Mouse (Mus musculus) neural tube, embryonic 11.5 days (tissue): Measurements from ENCODE around the gene Fth1. TPM values are rescaled to one million over a fixed set of nuclear protein-coding genes. Genes with fewer than 3 reads are reported as not detected.

Experiments used
- ATAC-seq: fragments of 200-750 bp; cut with Nextera tagmentation; 2 replicates; pipeline ENCODE4 v1.8.0; 2017; ENCODE audit warnings: moderate number of reproducible peaks, mild to moderate bottlenecking, moderate TSS enrichment, moderate library complexity; ENCODE audit not compliant: insufficient read depth, low FRiP score, low TSS enrichment
- DNase-seq: peaks from one replicate; pipeline ENCODE4 v3.0.0-alpha.2; 2015; ENCODE audit warnings: low spot score
- H3K27ac ChIP-seq: fragments of 300-500 bp; sonication (generic); 2 replicates; pipeline ENCODE4 v1.5.1; 2014; ENCODE audit warnings: low read depth, mild to moderate bottlenecking, low read length
- H3K27me3 ChIP-seq: fragments of 300-500 bp; sonication (generic); 2 replicates; pipeline ENCODE4 v1.6.1; 2014; ENCODE audit warnings: mild to moderate bottlenecking, low read length, mixed read lengths; ENCODE audit not compliant: control insufficient read depth, insufficient read depth
- H3K36me3 ChIP-seq: fragments of 300-500 bp; sonication (generic); 2 replicates; pipeline ENCODE4 v1.6.1; 2014; ENCODE audit warnings: mild to moderate bottlenecking, low read length, moderate library complexity, mixed read lengths; ENCODE audit not compliant: control insufficient read depth, insufficient read depth
- H3K4me1 ChIP-seq: fragments of 300-500 bp; sonication (generic); 2 replicates; pipeline ENCODE4 v1.6.1; 2014; ENCODE audit warnings: low read length, mixed read lengths; ENCODE audit not compliant: control insufficient read depth, insufficient read depth
- H3K4me2 ChIP-seq: fragments of 300-500 bp; sonication (generic); 2 replicates; pipeline ENCODE4 v1.6.1; 2014; ENCODE audit warnings: low read depth, mild to moderate bottlenecking, moderate library complexity
- H3K4me3 ChIP-seq: fragments of 300-500 bp; sonication (generic); 2 replicates; pipeline ENCODE4 v1.5.1; 2014; ENCODE audit warnings: low read depth, low read length
- H3K9ac ChIP-seq: fragments of 300-500 bp; sonication (generic); 2 replicates; pipeline ENCODE4 v1.6.1; 2014; ENCODE audit warnings: mild to moderate bottlenecking, low read length
- H3K9me3 ChIP-seq: fragments of 300-500 bp; sonication (generic); 2 replicates; pipeline ENCODE4 v1.6.1; 2016; ENCODE audit warnings: low read length; ENCODE audit not compliant: control insufficient read depth
- WGBS: fragments of 180-500 bp; shearing (Covaris S2); extraction: QIAGEN DNeasy Blood & Tissue Kit; methylation state at CpG from one replicate; pipeline ENCODE4 v1.1.7; 2014; 5-methylcytosine and 5-hydroxymethylcytosine counted together
- polyA plus RNA-seq: library from polyadenylated mRNA; unstranded; fragments of >200 nt; fragmentation: Nextera tagmentation; extraction: Ambion mirVana; gene quantifications from 2 replicates; pipeline ENCODE4 v1.2.1, GENCODE M21; 2014

Gene Fth1
- polyA plus RNA-seq, 1 experiment from 2014 or later = 1,187 TPM

GRCm38 (mm10) chr19:9997204-9998062, 17.0 kb downstream of the Fth1 start:
- no peaks in the 10 kb centered on the region for H3K4me1 ChIP-seq
- no peaks in the 10 kb centered on the region for H3K9me3 ChIP-seq
- no peak overlapping the region for H3K4me3 ChIP-seq
- no peak overlapping the region for H3K27ac ChIP-seq
- ATAC-seq = no peak
- no peaks in the 10 kb centered on the region for H3K36me3 ChIP-seq
- no peak overlapping the region for H3K4me2 ChIP-seq
- no peak for DNase-seq
- no peaks in the 10 kb centered on the region for H3K27me3 ChIP-seq
- 72% methylated on average over 12 of the region's 12 CpGs for WGBS
- no peak overlapping the region for H3K9ac ChIP-seq

GRCm38 (mm10) chr19:9998063-9998416, 17.6 kb downstream of the Fth1 start:
- 77% methylated on average over 2 of the region's 2 CpGs for WGBS
- H3K9me3 ChIP-seq = no peaks in the 10 kb centered on the region
- no peaks in the 10 kb centered on the region for H3K27me3 ChIP-seq
- DNase-seq = no peak
- H3K4me1 ChIP-seq = no peaks in the 10 kb centered on the region
- no peak overlapping the region for H3K27ac ChIP-seq
- H3K9ac ChIP-seq = no peak overlapping the region
- no peak overlapping the region for H3K4me2 ChIP-seq
- no peaks in the 10 kb centered on the region for H3K36me3 ChIP-seq
- no peak for ATAC-seq
- H3K4me3 ChIP-seq = no peak overlapping the region

- H3K4me3 ChIP-seq = no peak overlapping the region
- no peaks in the 10 kb centered on the region for H3K4me1 ChIP-seq
- H3K9ac ChIP-seq = no peak overlapping the region
- H3K36me3 ChIP-seq = no peaks in the 10 kb centered on the region
- no peak overlapping the region for H3K27ac ChIP-seq
- H3K9me3 ChIP-seq = no peaks in the 10 kb centered on the region
- ATAC-seq (no peak), DNase-seq (no peak)
- 76% methylated on average over 13 of the region's 13 CpGs for WGBS
- no peak overlapping the region for H3K4me2 ChIP-seq
- no peaks in the 10 kb centered on the region for H3K27me3 ChIP-seq
Measured at GRCm38 (mm10) chr19:9998736-9999486, 18.5 kb downstream of the Fth1 start.

- ATAC-seq (no peak), DNase-seq (no peak)
Measured at GRCm38 (mm10) chr19:10000330-10000729, 19.9 kb downstream of the Fth1 start.

GRCm38 (mm10) chr19:10001206-10001969, 21.0 kb downstream of the Fth1 start, which contains the start of the genes Best1 and Rab3il1:
Best1 (minus strand) TSS chr19:10001633.
Rab3il1 (plus strand) TSS chr19:10001669.
- Histone ChIP-seq H3K9me3 (no peaks in the 10 kb centered on the region), H3K4me1 (no peaks in the 10 kb centered on the region), H3K27me3 (no peaks in the 10 kb centered on the region), H3K4me2 (no peak within 1 kb of the TSS), H3K27ac (no peak within 1 kb of the TSS), H3K36me3 (no peaks in the 10 kb centered on the region), H3K4me3 (no peak within 1 kb of the TSS), H3K9ac (no peak within 1 kb of the TSS)
- no peak for ATAC-seq
- no peak for DNase-seq
- 79% methylated on average over 7 of the region's 7 CpGs for WGBS

More at GRCm38 (mm10) chr19:10000330-10000729, 19.9 kb downstream of the Fth1 start:
- no peaks in the 10 kb centered on the region for H3K36me3 ChIP-seq
- no peaks in the 10 kb centered on the region for H3K27me3 ChIP-seq
- no peaks in the 10 kb centered on the region for H3K9me3 ChIP-seq
- no peak overlapping the region for H3K4me3 ChIP-seq
- no peak overlapping the region for H3K4me2 ChIP-seq
- H3K9ac ChIP-seq = no peak overlapping the region
- 28% methylated on average over 3 of the region's 3 CpGs for WGBS
- no peaks in the 10 kb centered on the region for H3K4me1 ChIP-seq
- H3K27ac ChIP-seq = no peak overlapping the region

GRCm38 (mm10) chr19:10003696-10004095, 23.3 kb downstream of the Fth1 start:
- WGBS = 90% methylated on average over 1 of the region's 1 CpGs
- Histone ChIP-seq H3K27me3 (no peaks in the 10 kb centered on the region), H3K4me1 (no peaks in the 10 kb centered on the region), H3K27ac (no peak overlapping the region), H3K4me2 (no peak overlapping the region), H3K9me3 (no peaks in the 10 kb centered on the region), H3K9ac (no peak overlapping the region), H3K36me3 (no peaks in the 10 kb centered on the region), H3K4me3 (no peak overlapping the region)
- ATAC-seq = no peak
- no peak for DNase-seq

GRCm38 (mm10) chr19:10011408-10011807, 31.0 kb downstream of the Fth1 start:
- Histone ChIP-seq H3K36me3 (no peaks in the 10 kb centered on the region), H3K9me3 (no peaks in the 10 kb centered on the region), H3K27me3 (no peaks in the 10 kb centered on the region), H3K9ac (no peak overlapping the region), H3K4me2 (no peak overlapping the region), H3K27ac (no peak overlapping the region), H3K4me1 (no peaks in the 10 kb centered on the region), H3K4me3 (no peak overlapping the region)
- DNase-seq = no peak
- 72% methylated on average over 1 of the region's 1 CpGs for WGBS
- no peak for ATAC-seq

GRCm38 (mm10) chr19:10012827-10013278, 32.5 kb downstream of the Fth1 start:
- no peaks in the 10 kb centered on the region for H3K9me3 ChIP-seq
- H3K4me1 ChIP-seq = 0 out of 2 replicates have a peak, but pooled peaks cover 3% of the 10 kb centered on the region
- H3K36me3 ChIP-seq = no peaks in the 10 kb centered on the region
- no peak overlapping the region for H3K4me3 ChIP-seq
- no peak overlapping the region for H3K4me2 ChIP-seq
- no peaks in the 10 kb centered on the region for H3K27me3 ChIP-seq
- DNase-seq (peak; percentile 64), ATAC-seq (no peak)
- peak overlapping the region; percentile 77 for H3K27ac ChIP-seq
- no peak overlapping the region; the same call in 1 of the 2 replicates for H3K9ac ChIP-seq
- WGBS = 39% methylated on average over 6 of the region's 6 CpGs
